Mouse (Mus musculus) MEL (cell line): ENCODE measurements at regions not wholly inside any gene's neighbourhood (a gene's known extent, or its start where the extent isn't known, plus 50 kb on each side); places are given as distances from the start of the nearest gene placed in this dataset.

Experiments
- DNase-seq: peaks from one replicate; pipeline ENCODE4 v3.0.0; 2011; ENCODE audit warnings: low read depth, low spot score
- H3K27ac ChIP-seq: 2 replicates; pipeline ENCODE4 v1.5.1; 2012; ENCODE audit warnings: low read depth, mild to moderate bottlenecking, control low read depth, low read length, moderate library complexity; ENCODE audit not compliant: control insufficient read depth
- H3K27me3 ChIP-seq, 2 experiments: fragments of 150-350 bp in 1 of 2; sonication (generic) in 1 of 2; 2 replicates each; pipeline ENCODE4 v1.6.1; 2012; ENCODE audit warnings: low read length in 2 of 2, mild to moderate bottlenecking in 2 of 2, improper control_type of control experiment in 1 of 2, moderate library complexity in 1 of 2; ENCODE audit not compliant: insufficient read depth in 2 of 2, control insufficient read depth in 1 of 2
- H3K36me3 ChIP-seq, 2 experiments: 2 replicates each; pipeline ENCODE4 v1.6.1; 2012 to 2014; ENCODE audit warnings: low read length in 2 of 2, improper control_type of control experiment in 1 of 2, inconsistent platforms in 1 of 2, mild to moderate bottlenecking in 1 of 2; ENCODE audit not compliant: insufficient read depth in 2 of 2, control insufficient read depth in 1 of 2
- H3K4me1 ChIP-seq, 2 experiments: fragments of 150-350 bp in 1 of 2; sonication (generic) in 1 of 2; 2 replicates each; pipeline ENCODE4 v1.6.1; 2012; ENCODE audit warnings: low read length in 2 of 2, improper control_type of control experiment in 1 of 2, mild to moderate bottlenecking in 1 of 2; ENCODE audit not compliant: insufficient read depth in 2 of 2, control insufficient read depth in 1 of 2
- H3K4me3 ChIP-seq, 2 experiments: fragments of 150-350 bp in 1 of 2; sonication (generic) in 1 of 2; 2 replicates each; pipeline ENCODE4 v1.5.1; 2012; ENCODE audit warnings: low read depth in 2 of 2, low read length in 2 of 2, mild to moderate bottlenecking in 2 of 2, moderate library complexity in 2 of 2, control low read depth in 1 of 2, improper control_type of control experiment in 1 of 2; ENCODE audit not compliant: control insufficient read depth in 1 of 2, insufficient read depth in 1 of 2
- H3K79me2 ChIP-seq: 2 replicates; pipeline ENCODE4 v1.6.1; 2012; ENCODE audit warnings: mild to moderate bottlenecking, low read length, moderate library complexity; ENCODE audit not compliant: control insufficient read depth, poor library complexity, insufficient read depth
- H3K9ac ChIP-seq: 2 replicates; pipeline ENCODE4 v1.6.1; 2012; ENCODE audit warnings: low read depth, mild to moderate bottlenecking, control low read depth, low read length, moderate library complexity; ENCODE audit not compliant: control insufficient read depth, poor library complexity, severe bottlenecking
- H3K9me3 ChIP-seq: fragments of 150-350 bp; sonication (generic); replicated peaks from 2 replicates; pipeline ENCODE4 v1.6.1; 2012; ENCODE audit warnings: mild to moderate bottlenecking, low read length, improper control_type of control experiment, moderate library complexity; ENCODE audit not compliant: insufficient read depth
- BHLHE40 ChIP-seq: IDR thresholded peaks from 2 replicates; pipeline ENCODE4 v1.6.1; 2012; ENCODE audit warnings: low read depth, mild to moderate bottlenecking, inconsistent platforms, low read length, improper control_type of control experiment, borderline replicate concordance
- CHD1 ChIP-seq: IDR thresholded peaks from 2 replicates; pipeline ENCODE4 v1.6.1; 2012; ENCODE audit warnings: low read depth, mild to moderate bottlenecking, inconsistent platforms, low read length, improper control_type of control experiment
- CHD2 ChIP-seq: IDR thresholded peaks from 2 replicates; pipeline ENCODE4 v1.6.1; 2011; ENCODE audit warnings: low read length, improper control_type of control experiment
- ELF1 ChIP-seq: IDR thresholded peaks from 2 replicates; pipeline ENCODE4 v1.6.1; 2014; ENCODE audit warnings: low read depth, mild to moderate bottlenecking, inconsistent platforms, low read length, improper control_type of control experiment, moderate library complexity
- EP300 ChIP-seq, 2 experiments: IDR thresholded peaks; 2 replicates each; pipeline ENCODE4 v1.6.1; 2011; ENCODE audit warnings: improper control_type of control experiment in 2 of 2, low read length in 2 of 2, low read depth in 1 of 2, mild to moderate bottlenecking in 1 of 2
- ETS1 ChIP-seq: IDR thresholded peaks from 2 replicates; pipeline ENCODE4 v1.6.1; 2012; ENCODE audit warnings: low read depth, mild to moderate bottlenecking, inconsistent platforms, low read length, improper control_type of control experiment, moderate library complexity
- GABPA ChIP-seq: IDR thresholded peaks from 2 replicates; pipeline ENCODE4 v1.6.1; 2012; ENCODE audit warnings: low read depth, mild to moderate bottlenecking, inconsistent platforms, low read length, improper control_type of control experiment, moderate library complexity
- GATA1 ChIP-seq: IDR thresholded peaks from 2 replicates; pipeline ENCODE4 v1.6.1; 2011; ENCODE audit warnings: low read depth, low read length, improper control_type of control experiment
- KAT2A ChIP-seq: conservative IDR thresholded peaks from 2 replicates; pipeline ENCODE4 v1.6.1; 2012; ENCODE audit warnings: low read depth, low read length, improper control_type of control experiment, inconsistent platforms
- MAX ChIP-seq: IDR thresholded peaks from 2 replicates; pipeline ENCODE4 v1.6.1; 2011; ENCODE audit warnings: low read length, improper control_type of control experiment
- MAZ ChIP-seq: IDR thresholded peaks from 2 replicates; pipeline ENCODE4 v1.6.1; 2012; ENCODE audit warnings: low read depth, mild to moderate bottlenecking, inconsistent platforms, low read length, improper control_type of control experiment
- MEF2A ChIP-seq: IDR thresholded peaks from 2 replicates; pipeline ENCODE4 v1.6.1; 2014; ENCODE audit warnings: low read depth, mild to moderate bottlenecking, inconsistent platforms, low read length, improper control_type of control experiment; ENCODE audit not compliant: poor library complexity, insufficient replicate concordance, severe bottlenecking; ENCODE audit errors: extremely low read depth
- MYB ChIP-seq: IDR thresholded peaks from 2 replicates; pipeline ENCODE4 v1.6.1; 2011; ENCODE audit warnings: mild to moderate bottlenecking, low read depth, low read length, improper control_type of control experiment
- MYC ChIP-seq: IDR thresholded peaks from 2 replicates; pipeline ENCODE4 v1.6.1; 2011; ENCODE audit warnings: low read depth, mild to moderate bottlenecking, low read length, improper control_type of control experiment, moderate library complexity
- NELFE ChIP-seq: IDR thresholded peaks from 2 replicates; pipeline ENCODE4 v1.6.1; 2011; ENCODE audit warnings: low read depth, low read length, improper control_type of control experiment
- POLR2AphosphoS5 ChIP-seq: IDR thresholded peaks from 2 replicates; pipeline ENCODE4 v1.6.1; 2012; ENCODE audit warnings: low read depth, borderline replicate concordance, mild to moderate bottlenecking, inconsistent platforms, low read length, moderate library complexity, mixed read lengths
- SMC3 ChIP-seq: IDR thresholded peaks from 2 replicates; pipeline ENCODE4 v1.6.1; 2011; ENCODE audit warnings: low read depth, low read length, improper control_type of control experiment
- TAL1 ChIP-seq: IDR thresholded peaks from 2 replicates; pipeline ENCODE4 v1.6.1; 2012; ENCODE audit warnings: mild to moderate bottlenecking, inconsistent platforms, low read length, moderate library complexity, mixed read lengths
- UBTF ChIP-seq: IDR thresholded peaks from 2 replicates; pipeline ENCODE4 v1.6.1; 2012; ENCODE audit warnings: low read depth, mild to moderate bottlenecking, inconsistent platforms, low read length, improper control_type of control experiment, moderate library complexity, borderline replicate concordance; ENCODE audit not compliant: insufficient read depth
- USF2 ChIP-seq, 2 experiments: IDR thresholded peaks; 2 replicates each; pipeline ENCODE4 v1.6.1; 2011 to 2012; ENCODE audit warnings: improper control_type of control experiment in 2 of 2, low read length in 2 of 2, borderline replicate concordance in 1 of 2, inconsistent platforms in 1 of 2, low read depth in 1 of 2, mild to moderate bottlenecking in 1 of 2; ENCODE audit not compliant: insufficient read depth in 1 of 2
- ZC3H11A ChIP-seq: IDR thresholded peaks from 2 replicates; pipeline ENCODE4 v1.6.1; 2012; ENCODE audit warnings: low read depth, mild to moderate bottlenecking, inconsistent platforms, low read length, improper control_type of control experiment
- ZMIZ1 ChIP-seq: IDR thresholded peaks from 2 replicates; pipeline ENCODE4 v1.6.1; 2012; ENCODE audit warnings: low read depth, mild to moderate bottlenecking, inconsistent platforms, low read length, improper control_type of control experiment, moderate library complexity

DNA sequence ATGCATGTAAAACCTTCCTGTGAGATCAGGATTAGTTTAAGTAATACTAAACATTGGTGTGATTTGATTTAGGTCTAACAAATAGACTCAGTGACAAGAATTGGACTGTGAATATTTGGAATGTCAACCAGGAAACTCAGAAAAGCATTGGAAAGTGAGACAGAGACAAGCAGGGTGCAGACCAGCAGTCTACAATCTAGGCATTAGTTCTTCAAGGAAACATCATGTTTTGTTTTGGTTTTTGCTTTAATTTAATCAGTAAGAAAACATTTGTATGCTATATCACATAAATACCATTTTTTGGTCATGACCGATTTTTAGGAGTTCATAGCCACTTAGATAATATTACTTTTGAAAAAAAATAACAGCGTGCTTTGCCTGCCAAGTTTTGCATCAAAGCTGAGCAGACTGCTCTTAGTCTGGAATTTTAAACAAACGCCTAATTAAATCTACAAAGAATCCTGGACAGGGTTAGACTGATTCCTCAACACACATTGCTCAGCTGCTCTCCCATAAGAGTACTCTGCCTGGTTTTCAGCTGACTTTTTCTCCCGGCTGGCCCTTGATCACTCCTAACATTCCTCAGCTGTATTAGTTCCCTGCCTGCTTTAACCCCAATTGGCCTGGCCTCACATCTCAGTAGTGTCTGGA lies 396.5 kb upstream of the Kcnh7 start:
- TF ChIP-seq GABPA (no peak), SMC3 (no peak), USF2 (IDR thresholded peaks at IDR 0.05; ENCODE audit: borderline replicate concordance in 1 of 2, insufficient read depth in 1 of 2, low read depth in 1 of 2, low read length in 2 of 2) (no peak), ELF1 (no peak), CHD2 (no peak), MYC (no peak), EP300 (IDR thresholded peaks at IDR 0.05; ENCODE audit: low read depth in 1 of 2, low read length in 2 of 2) (no peak), ZMIZ1 (no peak), CHD1 (no peak), NELFE (no peak), MEF2A (no peak), ETS1 (no peak), ZC3H11A (no peak), GATA1 (no peak), KAT2A (no peak), TAL1 (no peak), MAX (no peak)
- Histone ChIP-seq H3K4me3 (no peak overlapping the region), H3K36me3 (no peaks in the 10 kb centered on the region)

DNA sequence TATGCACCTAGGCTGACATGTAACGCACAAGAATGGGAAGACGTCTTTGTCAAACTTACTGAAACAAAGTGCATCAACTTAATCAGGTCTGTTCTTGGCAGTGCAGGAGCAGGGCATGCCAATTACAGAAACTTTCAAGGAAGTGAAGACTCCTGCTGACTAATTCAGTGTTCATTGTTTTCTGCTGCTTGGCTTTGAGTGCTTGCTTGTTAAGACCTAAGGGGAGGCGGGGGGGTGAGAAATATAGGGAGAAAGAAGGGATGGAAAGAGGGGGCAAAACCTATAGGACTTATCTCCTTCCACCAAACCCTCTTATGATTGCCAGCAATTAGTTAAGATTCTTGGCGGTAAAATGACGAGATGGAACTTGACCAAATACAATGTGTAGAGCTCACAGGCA lies 391.1 kb upstream of the Kcnh7 start:
- TF ChIP-seq POLR2AphosphoS5 = no peak
- TF ChIP-seq ZC3H11A = no peak
- TF ChIP-seq MEF2A = no peak
- TF ChIP-seq GATA1 = no peak
- no peak for TF ChIP-seq UBTF
- no peak for TF ChIP-seq MAZ
- no peak for TF ChIP-seq BHLHE40
- TF ChIP-seq MYB = no peak
- no peaks in the 10 kb centered on the region for H3K27me3 ChIP-seq
- H3K9ac ChIP-seq = no peak overlapping the region
- H3K27ac ChIP-seq = no peak overlapping the region
- no peaks in the 10 kb centered on the region for H3K4me1 ChIP-seq
- no peaks in the 10 kb centered on the region for H3K79me2 ChIP-seq
- H3K4me3 ChIP-seq = no peak overlapping the region
- no peak for DNase-seq
- H3K36me3 ChIP-seq = no peaks in the 10 kb centered on the region
- no peaks in the 10 kb centered on the region for H3K9me3 ChIP-seq

More for the DNA sequence above, 396.5 kb upstream of the Kcnh7 start:
- Histone ChIP-seq H3K27me3 (no peaks in the 10 kb centered on the region), H3K9me3 (no peaks in the 10 kb centered on the region), H3K4me1 (no peaks in the 10 kb centered on the region), H3K27ac (no peak overlapping the region), H3K9ac (no peak overlapping the region), H3K79me2 (no peaks in the 10 kb centered on the region)
- no peak for DNase-seq
